Mouse (Mus musculus) thymus, adult 2 months (tissue): ENCODE data around the gene Smurf2.

ENCODE experiments used
- CTCF ChIP-seq: fragments of 200-500 bp; IDR thresholded peaks from 2 replicates; pipeline ENCODE4 v1.5.1; 2012; ENCODE audit warnings: mild to moderate bottlenecking, control low read depth, low read length, moderate library complexity, borderline replicate concordance; ENCODE audit not compliant: control insufficient read depth, poor library complexity, insufficient read depth; ENCODE audit errors: extremely low read depth
- POLR2A ChIP-seq: fragments of 200-500 bp; IDR thresholded peaks from 2 replicates; pipeline ENCODE4 v1.6.1; 2012; ENCODE audit warnings: mild to moderate bottlenecking, low read length, control low read depth, moderate library complexity; ENCODE audit not compliant: control insufficient read depth, poor library complexity, insufficient read depth; ENCODE audit errors: extremely low read depth

DNA sequence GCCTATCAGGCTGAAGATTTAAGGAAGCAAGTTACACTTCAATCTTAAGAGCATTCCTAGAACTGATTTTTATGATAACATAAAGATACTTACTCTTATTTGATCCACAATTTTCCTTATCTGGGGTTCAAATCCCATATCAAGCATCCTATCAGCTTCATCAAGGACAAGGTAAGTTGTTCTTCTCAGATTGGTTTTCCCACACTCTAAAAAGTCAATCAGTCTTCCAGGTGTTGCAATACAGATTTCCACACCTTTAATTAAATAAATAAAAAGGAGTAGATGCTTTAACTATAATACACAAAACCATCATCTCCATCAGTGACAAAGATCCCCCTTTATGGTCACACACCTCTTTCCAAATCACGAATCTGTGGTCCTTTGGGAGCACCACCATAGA is 135.5 kb downstream of the Smurf2 start:
- TF ChIP-seq CTCF (no peak), POLR2A (no peak)
